Mouse (Mus musculus): ENCODE results near the gene Crybb2.
A peak's percentile ranks its signal among the peaks of the same experiment; 100 is the strongest.

DNA sequence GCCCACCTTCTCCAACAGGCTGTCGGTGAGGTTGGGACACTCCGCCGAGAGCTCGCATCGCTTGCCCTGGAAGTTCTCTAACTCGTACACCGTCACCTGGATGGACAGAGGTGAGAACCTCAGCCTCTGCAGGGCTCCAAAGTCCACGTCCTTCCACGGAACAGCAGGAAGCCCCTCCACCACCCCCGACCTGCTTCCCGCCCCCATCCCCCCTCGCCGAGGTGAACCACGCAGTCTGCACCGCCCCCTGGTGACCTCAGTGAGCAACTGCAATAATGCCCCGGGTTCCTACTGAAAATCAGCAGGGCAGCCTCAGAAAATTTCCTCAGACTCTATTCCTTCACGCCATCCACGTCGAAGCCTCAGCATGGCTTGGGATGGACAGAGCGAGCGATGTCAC, 9.9 kb upstream of the Crybb2 start:
- TF ChIP-seq CTCF (conservative IDR thresholded peaks at IDR 0.05; ENCODE audit: low read length): peak; percentile 66
- no peak for TF ChIP-seq NANOG (IDR thresholded peaks at IDR 0.05; ENCODE audit: borderline replicate concordance, low read length)
